Mouse (Mus musculus): Measurements from ENCODE around the gene Fam129a.

GRCm38 (mm10) chr1:151619281-151619711 lies 48.3 kb downstream of the Fam129a start:
- TF ChIP-seq MAFK (IDR thresholded peaks at IDR 0.05; ENCODE audit: insufficient read depth, low read depth, low read length) (no peak), ZNF384 (IDR thresholded peaks at IDR 0.05; ENCODE audit: low read depth, low read length) (no peak), CHD2 (IDR thresholded peaks at IDR 0.05; ENCODE audit: low read depth, low read length) (no peak), ZC3H11A (IDR thresholded peaks at IDR 0.05; ENCODE audit: borderline replicate concordance, low read depth, low read length) (no peak), HCFC1 (IDR thresholded peaks at IDR 0.05; ENCODE audit: borderline replicate concordance, insufficient read depth, low read length) (no peak)
